Mouse (Mus musculus) retina, postnatal 7 days (tissue): ENCODE measurements around the gene Dmbx1.
A peak's percentile ranks its signal among the peaks of the same experiment; 100 is the strongest.

Source experiments
- DNase-seq: peaks from one replicate; pipeline ENCODE4 v3.0.0-alpha.2; 2012; ENCODE audit warnings: low read depth, low spot score

The Dmbx1 gene

DNA sequence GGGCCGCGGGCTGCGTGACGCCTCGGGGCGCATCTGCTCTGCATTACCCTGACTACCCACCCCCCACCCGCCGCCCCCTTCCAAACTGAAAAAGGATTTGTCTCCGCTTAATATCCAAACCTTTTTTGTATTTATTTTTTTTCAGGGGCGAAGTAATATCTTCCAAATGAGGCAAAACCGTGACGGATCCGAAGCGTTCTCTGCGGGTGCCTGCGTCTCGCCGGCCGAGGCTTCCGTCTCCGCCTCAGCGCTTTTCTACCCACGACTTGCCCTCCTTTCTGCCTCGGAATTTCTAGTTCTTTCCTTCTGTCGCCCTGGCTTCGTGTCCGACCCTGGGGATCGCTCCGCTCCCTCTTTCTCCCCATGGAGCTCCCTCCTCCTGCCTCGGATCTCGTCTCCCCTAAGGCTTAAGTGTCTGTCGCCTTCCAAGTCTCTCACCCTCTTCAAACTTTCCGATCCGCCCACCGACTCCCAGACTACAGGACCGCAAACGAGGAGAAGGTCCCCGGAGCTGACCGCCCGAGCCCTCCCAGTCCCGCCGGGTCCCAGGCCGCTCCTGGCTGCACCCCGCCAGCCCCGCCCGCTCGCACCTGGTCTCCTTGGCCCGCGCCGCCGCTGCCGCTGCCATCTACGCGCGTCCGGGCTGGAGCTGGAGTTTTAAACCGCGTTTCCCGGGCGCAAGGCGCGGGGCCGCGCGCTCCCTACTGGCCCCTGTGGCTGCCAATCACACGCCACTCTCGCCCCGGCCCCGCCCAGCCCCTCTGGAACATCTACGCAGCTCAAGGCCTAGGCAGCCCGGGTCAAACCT is at the start of gene Dmbx1:
Gene Dmbx1 (minus strand): TSS at position 632 of the 808 bp plus-strand sequence.
- DNase-seq: no peak

DNA sequence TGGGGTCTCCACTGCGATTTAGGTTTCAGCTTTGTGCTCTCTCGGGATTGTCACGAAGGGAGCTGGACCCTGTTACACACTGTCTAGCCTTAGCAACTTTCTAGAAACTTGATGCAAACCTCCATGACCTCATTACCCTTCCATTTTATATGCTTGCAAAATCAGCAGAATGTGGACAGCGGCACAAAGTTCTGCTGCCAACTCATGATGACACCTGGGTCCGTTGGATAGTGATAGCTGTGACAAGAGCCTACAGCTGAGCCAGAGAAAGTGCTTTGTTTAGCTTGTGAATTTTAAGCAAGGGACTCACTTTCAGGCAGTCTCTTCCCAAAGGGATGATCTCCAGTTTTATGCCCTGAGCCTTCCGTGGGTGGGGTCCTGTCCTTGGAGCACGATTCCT is 49.7 kb upstream of the Dmbx1 start:
- no peak for DNase-seq

DNA sequence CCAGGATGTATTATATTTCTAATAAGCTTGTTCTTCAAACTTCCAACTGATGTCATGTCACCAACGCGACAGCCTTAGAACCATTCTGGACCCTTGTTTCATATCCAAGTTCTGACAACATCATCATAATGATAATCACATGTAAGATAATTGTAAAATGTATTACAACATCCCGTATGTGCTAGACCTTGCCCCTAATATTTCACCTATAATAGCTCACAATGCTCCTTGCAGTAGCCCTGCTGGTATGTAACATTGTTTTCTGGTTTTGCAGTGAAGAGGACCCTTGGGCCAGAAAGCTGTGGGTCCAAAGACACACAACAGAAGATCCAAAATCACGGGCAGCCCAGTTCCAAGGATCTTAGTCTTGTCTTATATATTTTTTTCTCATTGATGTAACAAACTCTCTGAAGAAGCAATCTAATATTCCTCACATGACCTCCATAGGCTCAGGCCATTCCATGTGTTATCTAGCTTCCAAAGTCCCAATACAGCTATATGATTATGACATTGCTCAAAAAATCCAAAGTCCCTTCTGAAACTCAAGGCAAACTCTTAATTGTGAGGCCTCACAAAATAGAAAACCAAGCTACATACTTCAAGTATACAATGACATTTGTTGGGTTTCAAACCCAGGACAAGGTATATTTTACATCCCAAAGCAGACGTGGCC is 48.3 kb upstream of the Dmbx1 start:
- no peak for DNase-seq

DNA sequence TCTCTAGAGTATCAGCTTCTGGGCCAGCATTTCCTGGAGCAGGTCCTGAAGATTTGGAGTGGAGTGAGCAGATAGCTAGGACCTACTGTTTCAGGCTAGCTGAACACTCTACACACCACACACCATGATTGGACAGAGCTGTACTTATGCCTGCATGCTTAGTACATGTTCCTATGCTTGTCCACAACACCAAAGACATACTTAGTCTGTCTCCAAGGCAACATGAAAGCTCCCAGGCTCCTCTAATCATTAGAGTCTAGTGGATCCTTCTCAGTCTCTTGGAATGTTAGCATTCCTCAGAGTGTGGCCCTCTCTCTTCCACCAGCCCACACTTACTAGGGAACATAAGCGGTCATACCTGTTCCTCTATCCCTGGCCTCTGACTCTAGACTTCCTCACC is 47.7 kb upstream of the Dmbx1 start:
- DNase-seq: no peak

DNA sequence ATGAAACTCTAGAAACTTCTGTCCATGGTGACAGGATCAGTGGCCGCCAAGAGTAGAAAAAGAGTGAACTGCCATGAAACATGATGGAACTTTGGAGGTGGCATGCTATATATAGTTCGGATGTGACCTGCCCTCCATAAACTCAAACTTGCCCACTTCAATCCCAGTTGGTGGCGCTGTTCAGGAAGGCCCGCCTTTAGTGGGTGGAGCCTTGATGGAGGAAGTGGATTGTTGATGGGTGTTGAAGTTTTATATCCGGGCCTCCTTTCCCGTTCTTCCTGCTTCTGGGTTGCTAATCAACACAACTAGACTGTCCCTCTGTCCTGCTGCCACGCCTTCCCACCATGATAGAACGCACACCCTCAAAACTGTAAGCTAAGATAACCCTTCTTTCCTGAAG is 45.2 kb upstream of the Dmbx1 start:
- no peak for DNase-seq

DNA sequence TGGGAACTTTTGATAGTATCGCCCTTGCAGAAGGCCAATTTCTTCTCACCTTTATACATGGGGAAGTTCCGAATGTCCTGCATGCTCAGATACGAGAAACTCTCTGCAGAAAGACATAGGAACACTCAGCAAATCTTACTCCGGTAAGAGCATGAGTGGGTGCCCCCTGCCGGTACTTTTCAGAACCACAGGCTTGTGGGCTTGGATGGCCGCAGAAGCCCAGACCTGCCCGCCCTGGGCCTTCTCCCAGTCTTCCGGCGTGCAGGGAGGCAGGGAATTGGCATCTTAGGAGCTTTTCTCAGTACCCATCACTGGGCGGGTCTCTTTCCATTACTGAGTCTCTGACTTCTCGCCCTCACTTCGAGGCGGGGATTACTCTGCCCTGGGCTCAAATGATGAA is 44.4 kb upstream of the Dmbx1 start:
- DNase-seq: peak; percentile 72

DNA sequence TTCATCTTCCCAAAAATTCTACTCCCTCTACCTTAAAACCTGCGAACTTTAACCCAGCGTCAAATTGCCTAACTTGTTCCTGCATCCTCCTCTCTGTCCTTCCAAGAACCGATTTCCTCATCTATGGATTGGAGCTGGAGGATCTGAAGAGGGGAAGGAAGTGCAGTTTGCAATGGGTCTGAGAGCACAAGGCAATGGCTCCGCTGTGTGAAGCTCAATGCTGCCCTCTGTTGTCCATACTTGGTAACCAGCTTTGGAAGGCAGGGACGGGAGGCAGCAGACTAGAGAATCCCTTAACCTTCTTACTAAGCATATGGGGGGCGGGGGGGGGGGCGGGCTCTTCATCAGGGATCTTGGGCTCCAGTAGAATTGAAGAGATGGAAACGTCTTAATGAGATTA is 41.0 kb upstream of the Dmbx1 start:
- DNase-seq: peak; percentile 90

DNA sequence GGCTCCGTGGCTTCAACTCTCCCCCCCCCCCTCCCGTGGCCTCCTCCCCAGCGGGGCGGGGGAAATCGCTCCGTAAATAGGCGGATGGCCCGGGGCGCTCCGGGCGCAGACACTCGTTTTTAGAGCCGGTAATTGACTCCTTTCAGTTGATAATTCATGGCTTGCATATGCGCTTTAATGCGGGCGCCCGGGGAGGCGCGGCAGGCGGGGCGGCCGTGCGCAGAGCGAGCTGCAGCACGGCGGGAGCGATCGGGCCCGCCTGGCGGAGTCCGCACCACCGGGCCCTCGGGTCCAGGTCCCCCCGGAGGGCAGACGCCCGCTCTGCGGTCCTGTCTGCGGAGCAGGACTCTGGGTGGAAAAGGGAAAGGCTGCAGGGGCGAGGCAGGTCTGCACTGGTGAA is 39.7 kb upstream of the Dmbx1 start:
- no peak for DNase-seq

DNA sequence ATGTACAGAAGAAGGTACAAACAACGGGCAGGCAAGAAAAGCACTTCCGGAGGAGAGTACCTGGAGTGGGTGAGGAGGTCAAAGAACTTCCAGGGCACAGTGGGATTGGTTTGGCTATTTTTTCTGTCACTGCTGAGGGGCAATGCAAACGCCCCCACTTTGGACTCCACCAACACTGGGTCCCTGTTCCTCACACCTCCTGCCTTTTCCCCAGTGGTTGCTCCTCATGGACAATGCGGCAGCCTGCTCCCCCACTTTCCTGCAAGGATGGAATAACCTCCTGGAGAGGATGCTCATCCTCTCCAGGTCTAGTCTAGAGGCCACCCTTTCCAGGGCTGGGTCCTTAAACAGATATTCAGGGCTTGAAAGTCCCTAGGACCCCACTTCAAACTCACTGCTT is 39.2 kb upstream of the Dmbx1 start:
- no peak for DNase-seq

DNA sequence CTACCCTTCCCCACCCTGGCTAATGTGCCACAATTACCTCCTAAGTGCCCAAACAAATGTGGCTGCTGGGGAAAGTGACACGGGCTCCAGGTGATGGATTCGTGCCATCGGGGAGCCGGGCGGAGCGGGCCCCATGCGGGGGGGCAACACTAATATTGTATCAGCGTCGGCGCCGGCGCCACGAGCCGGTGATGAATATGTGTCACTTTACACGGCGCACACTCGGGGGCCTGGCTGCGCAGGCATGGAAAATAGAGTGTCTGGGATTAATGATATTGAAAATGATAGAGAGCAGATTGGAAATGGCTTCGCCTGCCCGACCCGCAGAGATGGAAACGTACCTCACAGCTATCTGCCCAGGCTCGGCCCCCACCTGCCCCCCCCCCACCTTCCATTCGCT is 32.8 kb upstream of the Dmbx1 start:
- DNase-seq: no peak

DNA sequence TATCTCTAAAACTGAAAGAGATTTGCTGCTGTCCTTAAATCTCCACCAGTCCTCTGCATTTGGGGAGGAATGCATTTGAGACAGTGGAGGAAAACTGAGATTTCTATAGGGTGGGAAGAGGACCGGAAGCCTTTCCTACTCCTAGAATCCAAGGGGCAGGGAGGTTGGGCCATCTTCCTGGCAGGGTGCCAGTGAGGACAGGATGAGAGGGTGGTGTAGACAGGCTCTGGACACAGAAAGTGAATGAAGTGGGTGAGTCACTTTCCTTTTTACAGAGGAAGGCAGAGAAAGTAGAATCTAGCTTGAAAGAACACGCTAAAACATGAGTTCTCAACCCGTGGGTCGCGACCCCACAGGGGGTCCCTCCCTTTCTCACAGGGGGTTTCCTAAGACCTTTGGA is 24.7 kb upstream of the Dmbx1 start:
- DNase-seq: no peak

DNA sequence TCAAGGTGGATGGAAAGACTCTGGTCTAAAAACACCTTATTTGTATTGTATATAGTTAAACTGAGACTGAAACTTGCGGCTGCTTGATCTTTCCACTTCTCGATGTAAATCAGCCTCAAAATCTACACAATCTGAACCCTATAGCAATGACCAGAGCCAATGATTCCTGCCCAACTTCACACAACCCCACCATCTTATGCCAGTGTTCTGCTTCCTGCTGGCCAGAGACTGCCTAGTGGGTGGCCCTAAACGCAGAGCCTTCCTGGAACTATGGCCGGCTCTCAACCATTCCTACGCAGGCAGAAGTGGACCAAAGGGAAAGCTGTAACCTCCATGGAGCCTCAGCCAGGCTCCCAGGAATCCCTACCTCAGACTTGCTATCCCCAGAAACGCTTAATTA is 24.0 kb upstream of the Dmbx1 start:
- no peak for DNase-seq

DNA sequence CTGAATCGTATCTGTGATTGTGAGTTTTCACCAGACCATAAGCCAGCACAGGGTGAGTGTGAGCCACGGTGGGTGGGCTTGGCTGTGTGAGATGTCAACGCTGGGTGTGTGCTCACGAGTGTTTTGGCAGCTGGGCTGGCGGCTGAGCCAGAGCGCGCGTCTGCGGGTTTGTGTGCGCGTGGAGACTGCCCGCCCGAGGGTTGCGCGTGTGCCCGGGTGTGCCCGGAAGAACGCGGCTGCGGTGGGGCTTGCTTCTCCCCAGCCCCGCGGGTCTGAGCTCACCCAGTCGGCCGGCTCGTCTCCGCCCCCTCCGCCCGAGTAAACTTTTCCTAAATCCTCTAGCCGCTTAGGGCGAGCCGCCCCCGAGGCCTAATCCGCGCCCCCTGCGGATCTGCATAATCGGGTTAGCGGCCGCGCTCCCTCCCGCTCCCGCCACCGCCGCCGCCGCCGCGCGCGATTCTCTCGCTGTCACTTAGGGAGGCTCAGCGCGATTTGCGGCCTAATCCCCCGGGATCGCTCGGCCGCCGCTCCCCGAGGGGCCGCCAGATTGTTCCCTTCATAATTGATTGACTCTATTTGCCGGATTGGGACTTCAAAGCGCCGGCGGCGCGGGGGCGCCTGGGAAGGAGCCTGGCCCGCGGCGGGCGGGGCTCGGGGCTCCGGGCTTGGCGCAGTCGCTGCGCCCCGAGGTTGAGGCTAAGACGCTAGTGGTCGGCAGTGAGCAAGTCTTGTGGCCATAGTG is 23.1 kb upstream of the Dmbx1 start:
- peak; percentile 93 for DNase-seq

DNA sequence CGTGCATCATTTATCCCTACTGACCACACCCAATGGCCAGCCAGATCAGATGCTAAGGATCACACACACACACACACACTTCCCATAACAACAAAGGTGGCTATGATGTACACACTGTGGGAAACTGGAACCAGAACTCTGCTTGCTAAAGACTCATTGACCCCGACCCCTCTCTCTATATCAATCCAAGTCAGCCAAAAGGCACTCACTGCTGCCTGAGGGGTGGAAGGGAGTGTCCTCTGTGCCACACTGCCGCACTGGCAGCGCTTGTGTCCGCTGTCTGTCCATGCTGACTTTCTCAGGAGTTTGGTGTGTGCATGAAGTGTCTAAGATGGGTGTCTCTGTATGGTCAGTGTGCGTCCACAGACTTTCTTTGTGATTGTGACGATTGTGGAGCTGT is 22.3 kb upstream of the Dmbx1 start:
- DNase-seq: no peak

DNA sequence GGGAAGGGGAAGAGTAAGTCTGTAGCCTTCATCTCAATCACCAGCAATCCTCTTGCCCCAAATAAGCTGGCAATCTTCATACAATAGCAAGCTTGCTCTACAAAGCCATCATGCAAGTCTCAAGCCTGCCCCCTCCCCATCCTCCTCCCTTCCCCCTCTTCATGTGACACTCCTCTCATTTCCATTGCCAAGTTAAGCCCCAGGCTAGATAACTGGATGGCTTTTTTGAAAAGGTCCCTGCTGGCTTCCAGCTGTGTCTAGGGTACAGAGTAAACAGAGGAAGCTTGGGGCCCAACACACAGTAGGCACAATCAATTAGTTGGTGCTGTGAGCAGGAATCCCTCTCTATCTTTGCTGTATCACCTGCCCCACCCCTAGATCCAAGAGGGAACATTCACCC is 19.8 kb upstream of the Dmbx1 start:
- DNase-seq: no peak

DNA sequence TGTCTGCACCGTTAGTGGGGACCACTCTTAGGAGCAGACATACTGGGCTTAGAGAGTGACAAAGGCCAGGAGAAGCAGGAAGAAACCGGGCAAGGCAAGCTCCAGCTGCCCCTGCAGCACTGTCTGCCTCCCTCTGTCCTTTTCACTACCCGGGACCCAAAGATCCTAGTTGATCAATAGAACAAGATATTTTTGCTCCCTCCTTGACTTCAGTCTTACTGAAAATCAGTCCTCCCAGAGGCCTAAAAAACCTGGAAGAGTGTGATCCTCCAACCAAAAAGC is 15.7 kb upstream of the Dmbx1 start:
- DNase-seq: no peak

DNA sequence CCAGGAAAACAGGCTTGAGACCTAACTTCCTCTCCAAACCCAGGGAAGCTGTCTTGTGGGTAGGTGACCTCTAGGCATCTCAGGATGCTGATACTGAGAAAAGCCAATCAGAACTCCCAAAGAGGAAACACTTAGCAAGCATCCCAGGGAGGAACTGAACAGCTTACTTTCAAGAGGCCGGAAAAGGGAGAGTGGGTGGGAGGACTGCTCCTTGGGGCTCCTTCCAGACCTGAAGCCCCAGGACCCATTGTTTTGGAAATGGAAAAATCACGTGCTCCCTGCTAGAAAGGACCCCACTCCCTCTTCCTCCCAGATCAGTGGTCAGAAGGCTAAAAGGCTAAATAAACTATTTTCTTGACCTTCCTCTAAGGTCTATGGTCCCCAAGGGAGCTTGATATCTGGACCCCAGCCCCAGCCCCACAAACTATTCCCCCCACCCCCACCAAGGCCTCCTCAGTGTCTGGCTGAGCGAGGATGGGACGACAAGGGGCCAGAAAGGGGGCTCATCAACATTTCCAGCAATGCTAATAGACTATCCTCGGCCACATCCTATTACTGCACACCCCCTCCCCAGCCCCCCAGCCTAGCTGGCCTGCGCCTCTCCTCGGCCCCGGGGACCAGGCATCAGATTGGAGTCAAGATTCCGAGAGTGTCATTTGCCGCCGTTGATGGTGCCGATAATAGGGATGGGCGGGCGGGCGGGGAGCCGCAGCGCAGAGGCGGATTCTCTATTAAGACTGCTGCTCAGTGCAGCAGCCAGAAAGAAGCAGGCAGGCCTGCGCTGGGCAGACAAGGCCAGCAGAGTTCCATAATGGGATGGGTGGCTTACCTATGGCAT is 15.1 kb upstream of the Dmbx1 start:
- no peak for DNase-seq

DNA sequence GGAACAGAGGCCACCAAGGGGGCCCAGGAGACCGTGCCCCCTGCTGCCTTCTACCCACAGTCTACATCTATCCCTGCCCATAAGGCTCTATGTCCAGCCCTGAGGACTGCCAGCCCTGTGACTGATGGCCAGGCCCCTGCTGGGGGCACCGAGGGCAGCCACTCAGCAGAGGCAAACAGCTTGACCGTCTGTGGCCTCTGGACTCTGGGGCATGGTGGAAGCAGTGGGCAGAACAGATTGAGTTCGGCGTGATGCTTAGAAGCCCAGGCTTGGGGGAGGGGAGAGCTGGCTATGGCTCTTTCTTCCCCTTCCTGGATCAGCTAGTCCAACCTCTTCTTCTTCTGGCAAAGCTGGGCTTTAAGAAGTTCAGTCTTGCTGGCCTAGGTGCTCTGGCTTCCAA is 13.8 kb upstream of the Dmbx1 start:
- no peak for DNase-seq

DNA sequence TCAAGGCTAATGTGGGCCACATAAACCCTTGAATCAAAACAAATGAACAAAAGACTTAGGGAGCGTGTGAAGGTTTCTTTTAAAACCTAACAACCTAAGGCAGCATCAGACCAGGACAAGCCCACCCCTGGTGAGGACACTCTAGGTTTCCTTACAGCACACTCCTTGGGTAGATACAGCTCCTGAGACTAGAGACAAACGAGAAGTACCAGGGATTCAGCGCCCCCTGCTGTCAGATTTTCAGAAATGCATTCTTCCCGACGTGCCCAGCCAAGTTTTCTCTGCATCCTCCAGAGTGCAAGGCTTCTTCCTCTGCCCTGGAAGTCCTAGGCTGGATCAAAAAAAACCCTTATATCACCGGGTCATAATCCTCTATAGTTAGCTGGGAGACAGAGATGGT is 13.0 kb upstream of the Dmbx1 start:
- DNase-seq: no peak

DNA sequence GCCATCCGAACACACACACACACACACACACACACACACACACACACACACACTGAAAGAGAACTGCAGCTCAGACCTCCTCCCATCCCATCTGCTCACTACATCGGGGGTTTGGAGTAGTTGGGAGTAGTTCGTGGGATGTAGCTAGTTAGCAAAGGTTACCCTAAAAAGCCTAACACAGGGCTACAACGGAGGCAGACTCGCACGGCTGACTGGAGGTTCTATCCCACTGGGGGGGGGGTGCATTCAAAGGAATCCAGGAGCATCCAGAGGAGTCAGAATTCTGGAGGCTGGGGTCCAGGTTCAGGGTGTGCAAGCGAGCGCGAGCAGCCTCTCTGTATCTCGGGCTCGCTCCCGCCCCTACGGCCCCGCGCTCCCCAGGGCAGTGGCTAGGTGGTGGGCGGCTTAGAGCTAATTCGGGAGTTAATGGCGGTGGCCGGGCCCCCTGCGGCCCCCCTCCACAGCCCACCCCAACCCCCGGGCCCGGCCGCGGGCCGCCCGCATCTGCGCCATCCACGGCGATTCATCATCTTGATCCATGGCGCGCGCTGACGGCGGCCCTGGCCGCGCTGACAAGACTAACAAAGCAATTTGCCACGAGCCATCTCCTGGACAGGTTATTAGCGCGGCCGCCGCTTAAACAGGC is 4.1 kb upstream of the Dmbx1 start:
- DNase-seq: no peak

DNA sequence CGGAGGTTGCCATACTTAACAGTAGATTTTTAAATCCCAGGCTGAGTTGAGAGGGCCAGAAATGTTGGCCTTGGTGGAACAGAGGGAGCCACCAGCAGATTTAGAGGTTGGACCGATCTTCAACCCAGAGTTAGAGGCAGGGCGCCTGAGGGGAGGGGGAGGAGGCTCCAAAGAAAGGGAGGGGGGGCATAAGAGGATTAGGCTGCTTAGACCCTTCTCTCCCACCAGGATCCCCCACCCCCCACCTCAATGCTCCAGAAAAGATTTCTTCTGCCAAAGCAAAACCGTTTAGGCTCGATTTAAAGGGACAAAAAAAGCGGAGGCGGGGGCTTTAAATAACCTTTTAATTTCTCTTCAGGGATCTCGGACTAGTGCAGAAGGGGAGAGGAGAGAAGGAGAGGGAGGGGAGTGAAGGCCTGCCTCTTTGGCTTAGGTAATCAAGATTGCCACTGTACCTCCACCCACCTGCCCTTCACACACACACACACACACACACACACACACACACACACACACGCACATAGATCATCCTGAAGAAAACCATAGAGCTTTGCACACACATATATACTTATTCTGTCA is 1.6 kb upstream of the Dmbx1 start:
- DNase-seq: no peak
